Mouse (Mus musculus) spleen, embryonic (tissue): ENCODE data around the gene Hipk2.

Experiments
- CTCF ChIA-PET: fragments of 350-600 bp; sonication (Branson Sonifier 250); formaldehyde crosslinking; loops from one replicate; lab custom pipeline; 2022; lab: Charles Lee

Gene Hipk2

DNA sequence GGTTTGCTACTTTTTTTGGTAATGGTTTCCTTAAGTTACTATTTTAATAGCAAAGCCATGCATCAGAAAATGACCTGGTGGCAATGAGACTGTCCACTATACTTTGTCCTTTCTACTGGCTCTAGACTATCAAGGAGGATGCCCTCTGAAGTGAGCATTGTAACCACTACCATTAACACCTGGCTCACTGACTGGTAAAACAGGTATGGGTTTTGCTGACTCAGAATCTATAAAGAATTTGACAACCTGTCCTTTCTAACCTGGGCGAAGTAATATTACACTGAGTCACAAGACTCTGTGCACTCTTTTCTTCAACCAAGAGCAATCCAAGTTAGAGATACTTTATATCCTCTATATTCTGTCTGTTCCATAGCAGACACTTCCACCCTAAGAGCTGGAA is 7.0 kb downstream of the Hipk2 start:
- CTCF ChIA-PET = interaction anchor here (0.6 kb wide), 1 partner anchor 28 kb away, joined by 3 read pairs; no protein-coding TSS in a partner anchor

DNA sequence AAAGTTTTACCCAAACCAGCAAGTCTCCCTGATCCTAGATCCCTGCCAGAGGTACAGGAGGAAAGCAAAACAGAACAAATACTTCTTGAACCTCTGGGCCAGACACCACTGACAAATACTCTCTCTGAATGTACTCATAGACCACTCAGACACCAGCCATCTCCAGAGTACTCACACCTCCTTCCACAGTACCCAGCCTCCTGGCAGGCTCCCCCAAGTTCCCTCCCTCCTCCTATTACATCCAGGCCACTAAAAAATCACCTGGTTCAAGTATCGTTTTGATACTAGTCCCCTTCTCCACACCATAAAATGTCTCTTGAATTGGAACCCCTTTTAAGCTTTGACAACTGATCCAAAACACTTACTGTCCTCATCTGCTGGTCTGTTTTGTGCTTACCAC is 8.7 kb downstream of the Hipk2 start:
- CTCF ChIA-PET = interaction anchor here (1.2 kb wide), 1 partner anchor 10 kb away, joined by 3 read pairs; no protein-coding TSS in a partner anchor

DNA sequence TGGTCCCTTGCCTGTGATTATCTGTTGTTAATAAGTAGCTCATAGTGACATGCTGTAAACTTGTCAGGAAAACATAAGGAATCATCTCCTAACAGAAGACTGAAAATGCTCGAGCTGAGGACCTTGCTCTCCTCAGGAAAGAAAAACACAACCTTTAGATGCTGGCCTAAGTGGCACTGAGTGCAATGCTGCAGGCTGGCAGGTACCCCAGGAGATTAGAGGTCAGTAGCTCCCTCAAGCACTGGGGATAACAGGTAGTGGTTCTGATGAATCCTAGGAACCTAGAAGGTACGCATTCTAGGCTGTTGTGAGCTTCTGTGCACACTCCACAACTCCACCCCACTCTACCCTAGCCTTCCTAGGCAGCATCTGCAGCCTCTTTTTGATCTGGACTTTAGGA is 9.2 kb downstream of the Hipk2 start:
- CTCF ChIA-PET = interaction anchor here (1.2 kb wide), 1 partner anchor 10 kb away, joined by 3 read pairs; no protein-coding TSS in a partner anchor

DNA sequence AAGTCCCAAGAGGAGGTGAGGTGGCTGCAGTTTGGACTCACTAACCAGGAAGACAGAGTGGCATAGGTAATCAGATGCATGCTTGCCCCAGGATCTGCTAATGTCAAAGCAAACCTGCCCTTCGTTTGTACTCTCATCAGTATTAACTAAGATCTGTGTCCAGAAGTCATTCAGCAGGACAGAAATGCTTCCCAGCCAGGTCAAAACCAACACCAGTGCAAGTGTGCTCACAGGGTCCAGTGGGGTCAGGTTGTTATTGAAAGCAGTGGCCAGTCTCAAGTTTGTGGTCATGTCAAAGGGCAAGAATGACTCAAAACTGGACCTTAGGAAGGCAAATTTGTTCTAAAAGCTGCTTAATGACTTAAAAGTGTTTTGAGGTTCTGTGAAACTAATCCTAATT is 9.6 kb downstream of the Hipk2 start:
- CTCF ChIA-PET = interaction anchor here (1.2 kb wide), 1 partner anchor 11 kb away, joined by 3 read pairs; no protein-coding TSS in a partner anchor

DNA sequence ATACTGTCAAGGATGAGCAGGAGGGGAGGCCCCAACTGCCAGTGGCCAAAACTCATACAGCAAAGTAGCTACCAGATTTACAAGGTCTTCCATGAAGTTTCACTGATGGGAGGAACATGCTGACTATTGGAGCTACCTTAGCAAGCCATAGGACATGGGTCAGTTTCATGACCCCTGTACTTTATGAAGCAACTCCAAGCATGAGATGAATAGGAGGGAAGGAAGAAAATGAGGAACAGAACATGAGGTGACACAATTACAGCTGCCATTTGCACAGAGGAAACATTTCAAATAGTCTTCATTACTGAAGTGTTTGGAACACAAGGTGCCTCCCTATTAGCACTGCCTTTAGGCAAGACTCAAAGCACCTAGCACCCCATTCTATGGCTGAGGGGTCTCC is 10.2 kb downstream of the Hipk2 start:
- CTCF ChIA-PET = no interaction called here

DNA sequence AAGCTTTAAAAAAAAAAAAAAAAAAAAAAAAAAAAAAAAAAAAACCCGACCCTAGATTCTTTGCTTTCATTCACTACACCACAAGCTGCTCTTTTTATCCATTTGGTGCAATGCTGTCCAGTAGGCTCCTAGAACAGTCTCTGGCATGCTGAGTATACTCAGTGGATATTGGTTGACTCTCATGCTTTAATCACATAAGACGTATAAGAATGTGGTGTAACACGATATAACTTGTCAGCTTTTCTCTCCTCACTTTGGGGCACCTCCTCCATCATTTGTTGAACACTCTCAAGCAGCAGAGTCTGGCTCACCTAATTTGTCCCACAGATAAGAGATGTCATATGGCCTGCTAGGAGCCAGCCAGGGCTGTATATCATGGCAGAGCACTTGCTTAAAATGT is 12.4 kb downstream of the Hipk2 start:
- CTCF ChIA-PET = no interaction called here

DNA sequence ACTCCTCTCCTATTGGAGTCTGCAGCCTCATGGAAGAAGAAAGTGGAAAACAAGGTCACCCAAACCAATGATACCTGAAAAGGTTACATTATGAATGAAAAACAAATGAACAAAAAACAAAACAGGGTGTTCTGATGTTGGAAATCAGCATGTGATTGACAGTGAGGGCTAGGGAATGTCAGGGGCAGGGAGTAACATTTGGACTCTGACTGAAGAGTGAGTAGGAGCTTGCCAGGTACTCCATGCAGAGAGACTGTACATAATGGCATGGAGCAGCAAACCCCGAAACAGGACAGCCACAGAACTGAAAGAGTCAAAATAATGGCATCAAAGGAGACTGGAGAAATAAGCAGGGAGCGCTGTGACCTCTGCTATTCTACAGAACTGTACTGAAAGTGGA is 15.7 kb downstream of the Hipk2 start:
- CTCF ChIA-PET = no interaction called here

DNA sequence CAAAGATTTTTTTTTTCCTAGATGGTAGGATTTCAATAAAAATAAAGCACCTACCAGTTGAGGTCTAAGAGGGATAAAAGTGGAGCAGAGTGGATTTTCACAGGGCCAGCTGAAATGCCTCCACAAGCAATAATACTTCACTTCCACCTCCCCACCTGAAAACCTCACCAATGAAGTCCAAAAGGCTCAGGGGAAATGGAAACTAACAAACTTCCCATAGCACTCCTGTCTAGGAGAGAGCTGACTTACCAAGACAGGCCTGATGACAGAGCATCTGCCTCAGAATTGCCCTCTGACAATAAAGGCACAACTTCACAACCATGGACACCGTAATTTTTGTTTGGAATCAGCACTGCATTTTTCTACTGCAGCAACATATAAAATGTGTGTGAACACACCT is 16.1 kb downstream of the Hipk2 start:
- CTCF ChIA-PET = no interaction called here

DNA sequence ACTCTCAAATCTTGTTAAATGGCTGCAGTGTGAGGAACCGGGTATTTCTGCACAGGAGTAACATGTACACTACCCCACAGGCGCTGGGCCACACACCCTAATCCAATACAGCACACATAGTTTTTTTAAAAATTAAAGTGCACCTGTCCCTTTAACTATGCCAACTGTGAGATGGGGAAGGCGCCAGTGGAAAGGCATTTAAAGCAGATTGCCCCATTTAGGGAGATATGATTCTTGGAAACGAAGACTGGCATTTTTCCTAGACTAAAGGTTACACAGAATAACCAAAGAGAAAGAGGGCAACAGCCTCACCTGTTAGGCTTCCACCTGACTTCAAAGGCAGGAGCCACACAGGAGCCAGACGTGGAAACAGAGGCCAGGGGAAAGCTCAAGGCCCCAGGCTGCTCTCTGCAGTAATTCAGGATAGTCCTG is 22.4 kb downstream of the Hipk2 start:
- CTCF ChIA-PET = no interaction called here

DNA sequence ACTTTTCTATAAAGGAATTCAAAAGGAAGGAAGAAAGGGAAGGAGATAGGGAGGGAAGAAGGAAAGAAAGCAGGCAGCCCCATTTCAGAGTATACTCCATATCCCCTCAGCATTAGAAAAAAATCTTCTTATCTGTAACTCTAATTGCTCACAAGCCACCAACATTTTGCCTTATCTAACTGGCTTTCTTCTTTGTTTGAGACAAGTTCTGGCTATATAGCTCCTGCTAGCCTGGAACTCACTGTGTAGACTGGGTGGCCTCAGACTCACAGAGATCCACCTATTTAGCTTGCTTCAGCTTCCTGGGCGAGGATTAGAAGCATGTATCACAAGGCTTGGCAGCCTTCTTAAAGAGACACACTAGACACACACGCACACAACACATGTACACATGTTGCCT is 24.2 kb downstream of the Hipk2 start:
- CTCF ChIA-PET = no interaction called here

DNA sequence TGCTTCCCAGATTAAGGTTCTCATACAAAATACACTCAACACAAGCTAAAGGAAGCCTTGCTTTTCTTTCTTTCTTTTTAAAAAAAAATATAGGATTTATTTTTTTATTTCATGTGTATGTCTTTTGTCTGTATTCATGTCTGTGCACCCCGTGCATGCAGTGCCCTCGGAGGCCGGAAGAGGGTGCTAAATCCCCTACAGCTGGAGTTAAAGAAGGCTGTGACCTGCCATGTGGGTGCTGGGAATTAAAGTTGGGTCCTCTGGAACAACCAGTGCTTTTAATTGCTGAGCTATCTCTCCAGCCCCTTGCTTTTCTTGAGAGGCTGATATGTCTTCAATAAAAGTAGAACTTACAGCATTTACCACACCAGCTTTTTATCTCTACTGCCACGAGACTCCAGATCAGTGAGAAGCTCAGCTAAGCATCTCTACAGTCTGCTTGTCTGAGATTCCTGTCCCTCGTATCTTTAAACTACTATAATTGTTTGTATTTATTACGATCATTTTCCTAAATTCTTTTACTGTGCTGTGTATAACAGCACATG is 25.2 kb downstream of the Hipk2 start:
- CTCF ChIA-PET = no interaction called here

DNA sequence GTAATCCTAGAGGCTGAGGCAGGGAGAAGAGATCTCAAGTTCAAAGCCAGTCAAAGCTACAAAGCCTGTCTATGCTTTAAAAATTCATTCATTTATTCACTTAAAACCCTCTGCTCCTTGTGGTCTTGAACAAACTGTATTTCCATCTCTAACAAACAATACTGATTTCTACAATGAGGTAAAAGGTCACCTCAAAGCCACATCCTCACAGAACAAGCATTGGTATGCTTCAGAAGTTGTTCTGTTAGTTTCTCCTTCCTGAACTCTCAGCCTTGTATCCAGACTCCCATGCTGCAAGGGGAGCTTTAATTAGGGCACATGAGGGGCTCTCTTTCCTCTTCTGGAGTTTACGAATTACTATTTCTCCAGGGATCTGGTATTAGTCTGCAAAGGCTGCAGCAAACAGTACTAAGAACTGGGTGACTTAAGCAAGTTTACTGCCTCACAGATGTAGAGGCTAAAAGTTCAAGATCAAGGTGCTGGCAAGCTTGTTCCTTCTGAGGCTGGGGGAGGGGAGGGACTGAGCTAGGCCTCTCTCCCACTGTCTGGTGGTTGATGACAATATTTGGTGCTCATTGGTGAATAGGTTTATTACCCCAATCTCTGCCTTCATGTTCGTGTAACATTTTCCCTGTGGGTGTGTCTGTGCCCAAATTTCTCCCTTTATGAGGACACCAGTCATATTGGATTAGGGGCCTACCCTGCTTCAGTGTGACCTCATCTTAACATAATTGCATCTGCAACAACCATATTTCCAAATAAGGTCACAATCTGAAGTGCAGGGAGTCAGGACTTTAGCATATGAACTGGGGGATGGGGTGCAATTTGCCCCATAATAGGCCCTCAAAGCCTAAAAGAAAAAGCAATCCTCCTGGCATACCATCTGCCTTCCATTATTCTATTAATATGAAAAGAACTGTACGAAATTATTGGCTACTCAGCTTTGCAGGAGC is 27.7 kb downstream of the Hipk2 start:
- CTCF ChIA-PET = interaction anchor here (0.6 kb wide), 1 partner anchor 13 kb away, joined by 8 read pairs; no protein-coding TSS in a partner anchor

DNA sequence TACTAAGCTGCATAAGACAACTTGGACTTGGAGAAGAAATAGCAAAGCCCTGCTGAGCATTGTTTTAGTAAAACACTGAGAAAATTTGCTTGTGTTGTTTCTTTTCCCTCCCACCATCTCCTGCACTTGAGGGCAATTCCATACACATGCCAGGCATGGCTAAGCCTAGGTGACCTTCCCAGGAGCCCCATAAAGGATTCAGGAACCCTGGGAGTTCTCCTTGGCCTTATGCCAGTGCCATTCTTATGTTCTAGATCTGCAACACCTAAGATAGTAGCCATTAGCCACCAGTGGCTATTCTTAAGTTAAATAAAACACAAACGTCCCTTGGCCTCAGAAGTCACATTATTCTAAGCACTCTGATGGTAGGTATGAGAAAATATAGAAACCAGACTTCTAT is 28.5 kb downstream of the Hipk2 start:
- CTCF ChIA-PET = interaction anchor here (0.6 kb wide), 1 partner anchor 14 kb away, joined by 8 read pairs; no protein-coding TSS in a partner anchor

DNA sequence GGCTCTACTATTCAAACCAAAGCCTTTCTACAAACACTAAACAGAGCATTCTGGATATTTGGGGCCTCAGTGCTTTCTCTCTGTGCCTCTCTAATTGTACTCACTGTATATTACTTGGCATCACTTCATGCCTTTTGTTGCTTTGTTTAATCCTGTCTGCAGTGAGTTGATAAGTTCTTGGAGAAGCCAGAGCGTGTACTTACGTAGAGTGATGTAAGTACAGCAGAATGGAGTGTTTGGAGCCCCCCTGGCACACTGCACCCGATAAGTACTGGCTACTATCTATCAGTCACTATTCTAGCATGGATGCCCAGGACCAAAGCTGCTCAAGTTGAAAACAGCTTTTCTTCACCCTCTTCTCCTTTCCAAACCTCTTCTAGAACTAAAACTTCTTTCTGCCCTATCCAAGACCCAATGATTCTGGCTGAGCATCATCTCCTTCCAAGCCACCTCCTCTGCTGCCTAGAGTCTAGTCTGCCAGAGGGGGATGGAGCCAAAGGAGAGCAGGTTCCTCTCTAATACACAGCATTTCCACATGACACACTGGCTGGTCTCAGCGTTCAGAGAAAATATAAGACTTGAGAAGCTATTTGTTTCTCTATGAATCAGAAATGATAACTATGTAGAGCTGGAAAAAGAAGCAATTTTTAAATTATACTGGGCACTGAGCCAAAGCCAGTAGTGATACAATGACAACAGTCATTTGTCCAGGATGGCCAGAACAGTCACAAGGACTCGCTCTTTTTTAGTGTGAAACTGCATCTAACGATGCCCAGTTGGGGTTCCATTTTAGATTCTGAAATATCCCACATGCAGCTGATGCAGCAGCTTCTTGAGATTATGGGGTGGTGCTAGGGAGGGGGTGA is 29.4 kb downstream of the Hipk2 start:
- CTCF ChIA-PET = no interaction called here

DNA sequence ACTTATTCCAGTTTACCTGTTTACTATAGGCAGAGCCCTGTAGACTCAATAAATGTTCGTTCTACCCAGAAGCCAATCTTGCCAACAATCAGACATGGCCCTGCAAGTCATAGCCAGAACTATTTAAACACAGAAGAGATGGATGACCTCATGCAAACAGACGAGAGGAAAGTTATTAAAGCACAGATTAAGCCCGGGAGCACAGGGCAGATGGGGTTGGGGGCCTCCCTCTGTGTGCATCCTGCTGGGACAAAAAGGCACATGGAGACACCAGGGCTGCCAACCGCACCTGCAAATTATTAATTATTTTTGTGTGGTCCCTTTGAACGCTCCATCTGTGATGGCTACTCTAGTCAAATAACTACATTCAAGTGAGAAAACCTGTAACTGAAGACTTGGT is 30.1 kb downstream of the Hipk2 start:
- CTCF ChIA-PET = no interaction called here

DNA sequence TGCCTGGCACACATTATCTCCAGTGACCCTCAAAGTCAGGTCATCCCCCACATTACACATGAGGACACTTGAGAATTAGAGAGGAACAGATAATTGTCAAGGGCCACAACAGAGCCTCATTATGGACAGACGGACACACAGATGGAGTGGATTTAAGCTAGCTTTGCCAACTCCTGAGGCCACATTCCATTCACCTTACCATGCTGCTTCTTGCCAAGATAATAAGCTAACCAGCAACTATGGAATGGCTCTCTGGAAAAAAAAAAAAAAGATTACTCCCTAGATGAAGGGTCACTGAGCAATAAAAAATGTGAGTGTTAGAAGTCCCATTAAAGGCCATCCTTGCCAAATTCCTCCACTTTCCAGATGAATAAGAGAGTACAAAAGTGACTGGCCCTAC is 30.8 kb downstream of the Hipk2 start:
- CTCF ChIA-PET = no interaction called here

DNA sequence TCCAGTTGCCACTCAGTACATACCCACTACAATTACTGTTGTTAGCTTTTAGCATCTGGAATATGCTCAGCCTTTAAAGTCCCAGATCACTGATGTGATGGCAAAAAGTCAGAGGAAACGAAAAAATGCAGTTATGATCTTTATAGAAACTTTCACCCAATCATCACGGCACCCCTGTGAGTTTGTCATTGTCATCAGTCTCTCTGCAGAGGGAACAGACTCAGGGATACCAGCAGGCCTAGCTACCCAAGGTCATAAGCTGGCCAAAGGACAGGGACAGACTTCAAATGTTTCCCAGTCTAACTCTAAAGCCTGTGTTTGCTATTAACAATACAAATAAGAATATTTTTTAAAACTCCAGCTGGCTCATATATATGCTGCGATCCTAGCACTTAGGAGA is 34.4 kb downstream of the Hipk2 start:
- CTCF ChIA-PET = no interaction called here

DNA sequence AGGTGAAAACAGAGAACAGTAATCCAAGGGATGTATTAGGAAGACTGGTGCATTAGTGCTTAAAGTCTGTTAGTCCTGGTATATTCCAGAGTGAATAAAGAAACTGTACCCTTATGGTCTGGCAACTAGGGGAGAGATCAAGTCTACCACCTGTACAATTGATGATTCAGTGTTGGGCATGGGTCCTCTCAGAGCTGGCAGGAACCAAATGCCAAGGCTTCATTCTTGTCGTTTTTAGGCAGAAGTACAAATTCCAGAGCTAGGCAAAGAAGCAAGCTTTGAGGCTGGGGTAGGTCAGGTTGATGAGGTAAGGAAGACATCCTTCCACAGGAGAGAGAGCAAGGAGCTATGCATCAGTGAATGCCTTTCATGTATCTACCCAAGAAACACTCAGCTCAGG is 35.2 kb downstream of the Hipk2 start:
- CTCF ChIA-PET = interaction anchor here (0.6 kb wide), 1 partner anchor 28 kb away, joined by 3 read pairs; no protein-coding TSS in a partner anchor

DNA sequence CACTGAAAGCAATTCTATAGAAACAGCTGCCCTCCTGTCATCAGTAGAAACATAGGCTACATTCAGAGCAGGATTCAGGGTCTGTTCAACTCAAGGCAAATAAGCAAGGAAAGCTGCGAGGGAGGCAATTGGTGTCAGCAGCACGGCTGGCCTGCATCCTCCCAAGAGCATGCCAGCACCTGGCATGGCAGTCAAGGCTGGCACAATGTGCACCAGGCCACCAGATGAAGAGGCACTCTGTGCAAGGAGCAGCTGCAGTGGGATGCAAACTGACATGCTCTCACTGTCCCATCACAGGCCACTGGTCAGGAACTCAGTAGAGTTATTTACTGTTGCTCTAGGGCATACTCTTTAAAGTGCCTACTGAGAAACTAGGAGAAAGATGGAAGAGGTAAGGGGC is 35.6 kb downstream of the Hipk2 start:
- CTCF ChIA-PET = interaction anchor here (0.6 kb wide), 1 partner anchor 29 kb away, joined by 3 read pairs; no protein-coding TSS in a partner anchor

DNA sequence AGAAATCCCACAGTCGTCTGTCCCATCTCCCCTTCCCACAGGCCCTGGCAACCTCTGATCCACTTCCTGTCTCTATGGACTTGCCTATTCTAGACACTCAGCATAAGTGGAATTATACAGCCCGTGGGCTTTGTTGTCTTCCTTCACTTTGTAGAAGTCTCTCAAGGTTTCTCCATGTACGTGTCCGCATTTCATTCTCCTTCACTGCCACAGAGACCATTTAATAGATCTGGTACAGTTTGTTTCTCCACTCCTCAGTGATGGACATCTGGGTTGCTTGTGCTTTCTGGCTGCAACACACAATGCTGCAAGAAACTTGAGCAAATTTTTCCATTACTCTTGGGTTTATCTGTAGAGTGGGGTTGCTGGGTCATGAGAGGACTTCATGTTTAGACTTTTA is 36.1 kb downstream of the Hipk2 start:
- CTCF ChIA-PET = no interaction called here

DNA sequence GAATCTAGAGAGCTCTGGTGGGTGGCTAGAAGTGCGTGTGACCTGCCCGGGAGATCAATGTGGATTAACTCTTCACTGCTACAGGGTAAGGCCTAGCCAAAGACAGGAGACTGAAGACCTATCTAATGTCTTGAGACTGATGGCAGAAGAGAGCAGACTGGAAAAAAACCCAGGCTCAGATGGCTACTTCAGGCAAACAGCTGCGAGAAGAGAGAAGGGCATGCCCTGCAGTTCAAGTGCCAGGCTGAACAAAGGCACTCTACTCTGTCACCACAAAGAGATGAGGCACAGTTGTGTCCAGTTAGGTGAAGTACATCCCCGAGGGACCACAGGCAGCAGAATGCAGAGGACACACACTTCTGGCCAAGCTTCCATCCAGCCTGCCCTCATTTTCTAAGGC is 37.9 kb downstream of the Hipk2 start:
- CTCF ChIA-PET = no interaction called here

DNA sequence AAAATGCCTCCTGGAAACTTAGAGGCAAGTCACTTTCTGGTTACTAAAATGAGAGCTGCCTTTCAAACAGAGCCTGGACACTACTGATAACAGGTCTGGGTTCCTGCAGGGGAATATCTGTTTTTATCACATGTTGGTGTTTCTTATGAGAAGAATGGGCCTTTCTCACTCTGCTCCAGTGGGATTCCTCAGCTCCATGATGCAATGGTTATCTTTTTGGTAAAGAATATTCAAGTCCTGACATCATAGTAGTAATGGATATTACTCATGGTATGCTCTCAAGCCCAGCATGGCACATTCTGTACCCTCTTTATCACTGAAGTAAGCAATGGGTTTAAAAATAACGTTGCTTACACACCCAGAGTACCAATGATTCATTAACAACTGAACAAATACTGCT is 40.7 kb downstream of the Hipk2 start:
- CTCF ChIA-PET = no interaction called here
